Mouse (Mus musculus) lung, postnatal 0 days (tissue): ENCODE results near the gene Ncr1.

Experiments used
- CTCF ChIP-seq: IDR thresholded peaks from 2 replicates; pipeline ENCODE4 v1.5.1; 2016; ENCODE audit warnings: antibody characterized with exemption, mild to moderate bottlenecking
- EP300 ChIP-seq: IDR thresholded peaks from 2 replicates; pipeline ENCODE4 v1.6.1; 2016; ENCODE audit warnings: antibody characterized with exemption, mild to moderate bottlenecking, control low read depth

GRCm38 (mm10) chr7:4303457-4303856, 34.1 kb upstream of the Ncr1 start:
- no peak for TF ChIP-seq CTCF
- TF ChIP-seq EP300: no peak
